Mouse (Mus musculus) gastrocnemius, adult 18-20 months (tissue): Measurements from ENCODE around the gene Emc3. TPM values are rescaled to one million over a fixed set of nuclear protein-coding genes. Genes with fewer than 3 reads are reported as not detected.

Source experiments
- microRNA-seq: library from miRNA; unstranded; fragments of <30 nt; microRNA quantifications from one replicate; pipeline ENCODE4 v1.2.0, GENCODE M21; 2021
- total RNA-seq, 2 experiments: library from RNA; stranded (reverse); gene quantifications; 2 replicates each; pipeline ENCODE4 v1.2.3; 2021

The Emc3 gene
- total RNA-seq, 2 experiments from 2014 or later = 53.8 to 59.1 TPM

Small RNAs within 50 kb of the gene (microRNA-seq; reads per million reads assigned to microRNA genes)
- not detected for gene Gm23365

Other genes starting within 250 kb of the Emc3 start
- under 1 TPM in 1 of 2 experiments, not detected in 1; 0.26 TPM for gene Cpne9, start 249.3 kb downstream of the Emc3 start, total RNA-seq
- gene Brpf1, start 224.5 kb downstream of the Emc3 start, total RNA-seq = 1 to 10 TPM; 9.7 to 9.8 TPM
- 1 to 10 TPM; 5.6 to 5.8 TPM for gene Ogg1, start 204.7 kb downstream of the Emc3 start, total RNA-seq
- gene Camk1, start 187.7 kb downstream of the Emc3 start, total RNA-seq = 10 to 100 TPM; 39.0 to 42.9 TPM
- gene Tada3, start 153.8 kb downstream of the Emc3 start, total RNA-seq = 10 to 100 TPM; 14.6 to 15.3 TPM
- 10 to 100 TPM; 50.8 to 52.6 TPM for gene Arpc4, start 153.5 kb downstream of the Emc3 start, total RNA-seq
- under 1 TPM; 0.52 to 0.82 TPM for gene Ttll3, start 142.4 kb downstream of the Emc3 start, total RNA-seq
- gene Rpusd3, start 112.3 kb downstream of the Emc3 start, total RNA-seq = 10 to 100 TPM in 1 of 2 experiments, 1 to 10 TPM in 1; 9.2 to 11.1 TPM
- 10 to 100 TPM in 1 of 2 experiments, 1 to 10 TPM in 1; 9.9 to 17.2 TPM for gene Cidec, start 95.9 kb downstream of the Emc3 start, total RNA-seq
- 10 to 100 TPM; 28.2 to 28.9 TPM for gene Jagn1, start 89.1 kb downstream of the Emc3 start, total RNA-seq
- under 1 TPM; 0.26 to 0.30 TPM for gene Il17re, start 73.2 kb downstream of the Emc3 start, total RNA-seq
- 1 to 10 TPM; 3.8 to 4.9 TPM for gene Il17rc, start 60.2 kb downstream of the Emc3 start, total RNA-seq
- 10 to 100 TPM; 42.1 to 45.1 TPM for gene Creld1, start 48.4 kb downstream of the Emc3 start, total RNA-seq
- gene Prrt3, start 29.7 kb downstream of the Emc3 start, total RNA-seq = under 1 TPM in 1 of 2 experiments, not detected in 1; 0.07 TPM
- under 1 TPM; 0.09 to 0.32 TPM for gene Fancd2, start within 50 bp of the Emc3 start, total RNA-seq
- not detected for gene Fancd2os, start 69.1 kb upstream of the Emc3 start, total RNA-seq
- gene Brk1, start 73.1 kb upstream of the Emc3 start, total RNA-seq = 10 to 100 TPM; 40.7 to 41.1 TPM
- 1 to 10 TPM; 4.2 to 5.0 TPM for gene Vhl, start 92.3 kb upstream of the Emc3 start, total RNA-seq
- 1 to 10 TPM; 4.6 to 9.0 TPM for gene Irak2, start 106.8 kb upstream of the Emc3 start, total RNA-seq
- 10 to 100 TPM; 38.0 to 47.5 TPM for gene Tatdn2, start 165.4 kb upstream of the Emc3 start, total RNA-seq
- gene Ghrl, start 188.2 kb upstream of the Emc3 start, total RNA-seq = not detected
- 10 to 100 TPM; 64.7 to 66.4 TPM for gene Sec13, start 209.1 kb upstream of the Emc3 start, total RNA-seq